Mouse (Mus musculus) gastrocnemius, postnatal 4 days (tissue): ENCODE measurements around the gene Cers2. TPM values are rescaled to one million over a fixed set of nuclear protein-coding genes. Genes with fewer than 3 reads are reported as not detected.

Source experiments
- DNase-seq, 2 experiments: peaks; one replicate each; pipeline ENCODE4 v3.0.0; 2021 to 2022; ENCODE audit warnings: low spot score in 2 of 2, mixed read lengths in 2 of 2
- long read RNA-seq, 2 experiments: library from polyadenylated mRNA; stranded (forward); transcript quantifications; one replicate each; pipeline ENCODE4 v2.0.0; 2021
- total RNA-seq, 2 experiments: library from RNA; stranded (reverse); gene quantifications; 2 replicates each; pipeline ENCODE4 v1.2.3; 2021

Gene Cers2
- 10 to 100 TPM; 56.0 to 61.5 TPM for total RNA-seq
- long read RNA-seq, experiment 1, transcript Cers2-201 (11 exons, 2,216 nt) = major isoform, 80 of 101 reads
- long read RNA-seq, experiment 1, partial matches to known transcripts = 3 of 101 reads
- long read RNA-seq, experiment 1, other reads (novel, unspliced or antisense) = 18 of 101 reads
- long read RNA-seq, experiment 2, transcript Cers2-201 (11 exons, 2,216 nt) = major isoform, 69 of 99 reads
- long read RNA-seq, experiment 2, partial matches to known transcripts = 5 of 99 reads
- long read RNA-seq, experiment 2, other reads (novel, unspliced or antisense) = 25 of 99 reads

DNA sequence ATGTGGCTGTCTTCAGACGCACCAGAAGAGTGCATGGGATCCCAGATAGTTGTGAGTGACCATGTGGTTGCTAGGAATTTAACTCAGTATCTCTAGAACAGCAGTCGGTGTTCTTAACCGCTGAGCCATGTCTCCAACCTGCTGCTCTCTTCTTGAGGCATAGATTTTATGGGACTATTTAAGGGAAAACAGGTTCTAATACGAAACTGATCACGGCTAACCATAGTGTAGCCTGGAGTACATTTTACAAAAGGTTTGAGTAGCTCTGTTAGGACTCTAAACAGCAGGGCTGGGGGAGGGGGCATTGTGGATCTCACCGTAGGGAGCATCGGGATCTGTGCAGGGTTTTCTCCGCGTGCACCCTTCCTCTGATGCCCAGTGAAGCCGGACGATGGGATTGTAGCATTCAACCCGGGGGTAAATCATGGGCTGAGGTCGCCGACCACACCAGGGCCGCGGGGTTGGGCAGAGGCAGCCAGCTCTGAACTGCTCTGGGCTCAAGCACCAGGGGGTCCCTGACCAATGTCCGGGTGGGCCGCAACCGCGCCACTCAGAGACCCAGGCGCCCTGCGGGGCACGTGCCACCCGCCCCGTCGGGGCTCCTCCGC, at the start of gene Cers2:
Cers2 (plus strand) TSS at position 306 of the 608 bp plus-strand sequence.
- no peak for DNase-seq

DNA sequence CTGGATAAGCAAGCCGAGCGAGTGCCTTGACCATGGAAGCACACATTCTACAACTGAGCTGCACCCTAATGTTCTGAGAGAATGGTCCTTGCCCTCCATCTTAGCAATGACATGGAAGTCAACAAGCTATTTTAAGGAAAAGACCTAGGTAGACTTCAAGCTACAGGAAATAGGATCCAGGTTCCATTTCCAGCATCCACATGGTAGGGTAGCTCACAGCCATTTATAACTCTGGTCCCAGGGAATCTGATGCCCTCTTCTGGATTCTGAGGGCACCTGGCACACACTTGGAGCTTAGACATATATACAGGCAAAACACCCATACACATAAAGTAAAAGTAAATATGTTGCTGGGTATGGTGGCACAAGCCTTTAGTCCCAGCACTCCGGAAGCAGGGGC, 48.5 kb upstream of the Cers2 start:
- no peak for DNase-seq

DNA sequence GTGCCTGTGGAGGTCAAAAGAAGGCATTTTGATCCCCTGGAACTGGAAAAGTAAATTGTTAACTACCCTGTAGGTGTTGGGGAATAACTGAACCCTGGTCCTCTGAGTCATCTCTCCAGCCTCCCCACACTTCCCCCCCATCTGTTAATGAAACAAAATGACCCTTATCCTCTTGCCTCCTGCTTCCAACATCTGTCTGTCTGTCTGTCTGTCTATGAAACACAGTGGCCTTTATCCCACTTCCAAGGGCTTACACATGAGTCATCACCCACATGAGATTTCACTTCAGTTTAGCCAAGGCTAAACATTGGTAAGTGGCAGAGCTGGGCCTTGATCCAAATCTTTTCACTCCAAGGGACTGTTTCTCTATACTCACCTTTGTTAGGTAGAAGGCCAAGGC, 46.7 kb upstream of the Cers2 start:
- DNase-seq = no peak

DNA sequence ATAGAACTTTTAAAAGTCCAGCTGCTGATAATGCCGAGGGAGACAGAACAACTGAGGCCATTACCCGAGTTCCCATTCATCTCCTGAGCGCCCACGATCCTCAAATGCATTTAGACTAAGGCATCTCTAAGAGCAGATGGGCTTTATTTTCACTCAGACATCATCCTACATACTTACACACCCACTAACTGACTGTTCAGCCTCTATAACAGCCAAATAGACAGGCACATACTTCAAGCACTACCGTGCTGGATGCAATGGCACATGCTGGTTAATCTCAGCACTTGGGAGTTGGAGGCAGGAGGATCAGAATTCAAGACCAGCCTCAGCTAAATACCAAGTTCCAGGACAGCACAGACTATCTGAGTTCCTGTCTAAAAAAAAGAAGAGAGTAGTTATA, 44.8 kb upstream of the Cers2 start:
- DNase-seq = no peak

DNA sequence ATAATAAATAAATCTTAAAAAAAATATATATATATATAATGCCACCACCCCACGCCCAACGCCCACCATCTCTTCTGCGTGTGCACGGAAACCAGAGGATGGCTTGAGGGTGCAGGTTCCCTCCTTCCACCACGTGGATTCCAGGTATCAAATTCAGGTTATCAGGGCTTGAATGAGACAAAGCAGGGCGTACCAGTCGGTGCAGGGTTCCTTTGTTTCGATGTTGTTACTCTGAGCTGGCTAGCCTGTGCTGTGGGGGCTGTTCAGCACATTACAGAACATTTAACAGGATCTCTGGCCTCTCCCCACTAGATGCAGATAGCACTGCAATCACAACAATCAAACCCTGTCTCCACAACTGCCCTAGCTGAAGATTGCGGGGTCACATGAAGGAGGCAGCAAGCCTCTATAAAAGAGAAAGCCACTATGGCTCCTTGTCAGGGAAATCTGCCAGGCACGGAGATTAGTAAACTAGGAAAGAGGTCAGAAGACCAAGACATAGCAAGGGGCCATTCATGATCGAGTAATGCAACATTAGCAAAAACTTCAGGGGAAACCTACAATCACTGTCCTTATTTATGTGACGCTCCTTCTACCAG, 43.7 kb upstream of the Cers2 start:
- no peak for DNase-seq

DNA sequence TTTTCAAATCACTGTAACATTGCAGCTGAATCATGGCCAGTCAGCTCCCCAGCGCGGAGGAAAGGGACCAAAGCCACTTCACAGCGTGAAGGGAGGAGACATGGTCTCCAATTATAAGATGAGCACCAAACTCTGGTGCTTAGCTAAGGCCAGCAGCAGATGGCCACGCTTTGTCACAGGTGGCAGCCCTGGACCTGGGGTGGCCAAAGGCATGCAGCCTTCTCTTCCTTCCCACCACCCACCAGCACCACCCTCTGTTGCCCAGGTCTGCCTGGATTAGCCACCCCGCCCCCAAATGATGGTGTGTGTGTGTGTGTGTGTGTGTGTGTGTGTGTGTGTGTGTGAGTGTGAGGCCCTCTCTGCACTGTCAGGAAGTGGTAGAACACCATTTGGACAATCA, 41.1 kb upstream of the Cers2 start:
- DNase-seq = no peak

DNA sequence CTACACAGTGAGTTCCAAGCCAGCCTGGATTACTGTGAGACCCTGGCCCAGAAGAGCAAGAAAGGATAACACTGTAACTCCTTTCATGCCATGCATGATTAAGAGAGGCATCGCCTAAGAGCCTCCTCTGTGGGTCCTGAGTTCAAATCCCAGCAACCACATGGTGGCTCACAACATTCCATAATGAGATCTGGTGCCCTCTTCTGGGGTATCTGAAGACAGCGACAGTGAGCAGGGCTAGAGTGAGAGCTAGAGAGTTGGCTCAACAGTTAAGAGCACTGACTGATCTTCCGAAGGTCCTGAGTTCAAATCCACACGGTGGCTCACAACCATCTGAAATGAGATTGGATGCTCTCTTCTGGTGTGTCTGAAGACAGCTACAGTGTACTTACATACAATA, 40.1 kb upstream of the Cers2 start:
- DNase-seq = no peak

DNA sequence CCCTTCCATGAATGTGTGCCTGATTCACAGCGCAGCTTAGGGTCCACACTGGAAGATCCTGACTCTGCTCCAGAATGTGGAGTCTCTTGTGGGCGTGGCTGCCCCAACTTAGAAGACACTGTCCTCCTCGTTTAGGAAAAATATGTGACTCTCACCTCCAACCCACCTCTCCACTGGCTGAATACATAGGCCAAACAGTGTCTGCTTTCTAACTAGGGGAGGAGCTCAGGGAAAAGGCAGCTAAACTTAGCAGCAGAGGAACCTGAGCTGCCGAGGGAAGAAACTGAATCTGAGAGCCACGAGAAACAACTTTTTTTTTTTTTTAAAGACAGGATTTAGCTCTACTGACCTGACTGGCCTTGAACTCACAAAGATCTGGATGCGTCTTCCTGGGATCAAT, 39.4 kb upstream of the Cers2 start:
- no peak for DNase-seq

DNA sequence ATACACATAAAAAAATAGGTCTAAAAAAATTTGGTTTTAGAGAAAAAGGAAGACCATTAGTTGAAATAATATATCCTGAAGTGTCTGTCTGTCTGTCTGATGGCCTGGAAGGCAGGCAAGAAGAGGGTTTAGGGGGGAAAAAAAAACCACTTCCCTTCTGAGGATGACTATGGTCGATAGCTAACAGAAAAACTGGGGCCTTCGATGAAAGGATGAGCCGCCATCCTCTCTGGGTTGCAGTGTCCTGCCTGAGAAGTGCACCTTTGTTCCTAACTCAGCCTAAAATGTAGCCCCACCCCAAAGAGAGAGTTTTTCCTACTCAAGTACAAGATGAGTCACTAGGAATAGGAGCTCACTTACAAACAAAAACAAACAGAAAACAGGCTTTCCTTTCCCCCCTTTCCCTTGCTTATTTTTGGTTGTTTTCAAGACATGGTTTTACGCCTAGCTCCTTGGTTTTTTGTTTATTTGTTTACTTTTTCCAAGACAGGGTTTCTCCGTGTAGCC, 38.1 kb upstream of the Cers2 start:
- DNase-seq = no peak

DNA sequence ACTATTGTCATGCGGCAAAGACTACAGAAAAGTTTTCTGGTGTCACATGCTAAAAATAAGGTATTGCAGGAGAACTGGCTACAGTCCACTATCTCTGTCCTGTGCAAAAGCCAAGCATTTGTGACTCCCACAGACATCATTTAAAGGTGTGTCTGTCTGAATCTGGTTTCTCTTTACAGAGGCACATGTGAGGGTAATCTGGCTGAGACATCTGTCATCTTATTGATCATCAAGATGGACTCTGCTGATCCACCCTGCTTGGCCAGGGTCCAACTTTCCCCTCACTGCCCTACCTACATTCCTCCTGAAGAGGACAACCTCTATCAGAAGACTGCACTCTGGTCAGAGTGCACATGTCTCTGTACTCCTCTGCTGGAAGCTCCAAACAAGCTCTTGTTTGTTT, 37.4 kb upstream of the Cers2 start:
- no peak for DNase-seq

DNA sequence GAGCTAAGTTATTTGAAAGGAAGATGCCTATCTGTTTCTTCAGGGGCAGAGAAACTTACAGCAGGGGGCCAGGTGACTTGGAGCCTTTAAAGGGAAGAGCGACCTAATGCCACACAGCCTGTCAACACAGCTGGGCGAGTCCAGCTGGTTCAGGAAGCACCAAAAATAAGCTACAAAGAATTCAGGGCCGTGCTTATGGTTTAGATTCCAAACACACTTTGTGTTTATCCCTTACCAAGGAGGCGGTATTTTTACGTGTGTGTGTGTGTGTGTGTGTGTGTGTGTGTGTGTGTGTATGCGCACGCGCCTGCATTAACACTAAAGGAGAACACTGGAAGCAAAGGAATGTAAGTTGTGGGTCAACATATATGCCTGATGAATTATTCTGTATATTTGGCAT, 33.8 kb upstream of the Cers2 start:
- no peak for DNase-seq

DNA sequence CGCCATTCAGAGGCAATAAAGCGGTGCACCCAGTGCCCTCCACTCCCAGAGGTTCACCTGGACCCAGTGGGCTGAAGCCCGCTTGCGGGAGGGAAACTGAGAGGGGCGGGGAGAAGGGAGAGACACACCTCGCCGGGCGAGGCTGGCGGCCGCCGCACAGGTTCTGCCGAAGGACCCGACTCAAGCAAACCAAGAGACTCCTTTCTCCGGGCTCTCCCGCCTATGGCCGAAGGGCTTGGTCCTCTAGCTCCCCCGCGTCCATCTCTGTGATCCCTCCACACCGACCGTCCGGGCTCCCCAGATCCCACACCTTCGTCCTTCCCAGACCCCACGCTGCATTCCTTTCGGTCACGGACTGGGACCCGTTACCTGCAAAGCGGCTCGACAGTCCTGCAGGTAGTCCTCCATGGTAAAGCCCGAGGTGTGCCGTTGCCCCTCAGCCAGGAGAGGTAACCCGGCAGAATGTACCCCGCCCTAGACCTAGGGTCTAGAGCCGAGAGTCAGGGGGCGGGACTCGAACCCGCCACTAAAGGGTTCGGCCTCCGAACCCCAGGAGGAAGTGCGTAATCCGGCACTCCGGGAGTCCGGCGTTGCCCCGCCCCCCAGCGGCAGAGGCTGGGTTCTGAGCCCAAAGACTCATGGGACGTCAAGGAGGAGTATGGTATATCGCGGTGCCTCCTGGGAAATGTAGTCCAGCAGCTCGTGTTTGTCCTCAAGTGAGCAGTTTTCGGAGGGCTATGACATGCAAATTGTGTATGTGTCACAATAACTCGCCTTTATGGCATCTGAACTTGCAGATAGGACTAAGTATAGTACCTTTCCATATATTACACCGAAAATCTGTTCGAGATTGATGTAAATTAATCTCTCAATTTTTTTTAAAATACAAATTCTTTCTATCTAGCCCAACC, 33.1 kb upstream of the Cers2 start, which contains the start of the genes Mindy1 and Prune1:
Mindy1 (plus strand) TSS at position 130 of the 911 bp plus-strand sequence.
Prune1 (minus strand) TSS at position 861 of the 911 bp plus-strand sequence.
- DNase-seq = peak; percentile 96 to 99

DNA sequence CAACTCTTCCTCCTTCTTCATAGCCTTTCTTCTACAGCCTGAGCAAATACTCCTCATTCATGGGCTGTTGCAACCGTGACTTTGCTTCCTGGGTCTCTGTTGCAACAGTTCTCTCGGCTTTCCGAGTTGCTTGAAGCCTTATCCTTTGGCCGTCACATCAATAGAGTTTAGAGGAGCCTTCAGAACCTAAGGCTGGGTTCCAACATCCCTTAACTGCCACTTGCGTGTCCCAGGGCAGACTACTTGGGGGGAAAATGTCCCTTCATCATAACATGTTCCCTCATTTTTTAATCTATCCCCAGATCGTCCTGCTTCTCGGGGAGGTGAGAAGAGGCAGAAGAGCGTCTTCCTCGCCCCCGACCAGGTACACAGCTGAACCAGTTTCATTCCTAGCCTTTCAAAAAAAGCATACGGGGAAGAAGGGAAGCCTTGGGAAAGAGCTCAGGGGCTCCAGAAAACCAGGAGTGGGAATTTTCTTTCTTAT, 32.2 kb upstream of the Cers2 start:
- DNase-seq = peak in 1 of 2 experiments; percentile 22

DNA sequence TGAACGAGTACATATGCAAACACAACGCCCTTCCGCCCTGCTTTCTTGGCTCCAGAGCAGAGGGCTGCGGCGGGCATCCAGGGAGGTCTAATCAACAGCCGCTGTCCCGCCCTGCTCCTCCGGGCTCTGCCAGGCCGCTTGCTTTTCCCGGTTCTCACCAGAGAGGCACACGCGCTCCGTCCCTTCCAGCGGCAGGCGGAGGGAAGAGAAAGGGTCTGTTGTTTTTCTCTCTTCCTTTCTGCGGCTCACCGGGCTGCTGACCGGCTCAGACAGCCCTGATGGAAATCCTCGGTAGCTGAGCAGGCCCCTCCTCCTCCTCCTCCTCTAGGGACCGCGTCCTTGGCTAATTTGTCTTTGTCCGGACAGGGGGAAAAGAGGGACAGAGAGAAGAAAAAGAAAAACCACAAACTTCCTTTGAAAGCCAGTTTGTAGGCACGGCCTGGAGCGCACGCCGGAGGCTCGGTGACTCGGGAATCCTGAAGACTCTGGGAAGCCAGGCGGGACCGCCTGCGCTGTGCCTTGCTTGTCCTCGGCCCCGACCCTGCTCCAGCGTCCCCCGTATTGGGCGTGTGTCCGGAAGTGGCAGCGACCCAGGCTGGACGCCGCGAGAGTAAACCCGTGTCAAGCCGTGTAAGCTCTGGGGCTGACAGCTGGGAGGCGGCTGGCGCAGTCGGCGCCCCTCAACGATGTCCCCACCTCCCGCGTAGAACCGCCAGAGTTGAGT, 31.6 kb upstream of the Cers2 start:
- peak; percentile 71 to 84 for DNase-seq

DNA sequence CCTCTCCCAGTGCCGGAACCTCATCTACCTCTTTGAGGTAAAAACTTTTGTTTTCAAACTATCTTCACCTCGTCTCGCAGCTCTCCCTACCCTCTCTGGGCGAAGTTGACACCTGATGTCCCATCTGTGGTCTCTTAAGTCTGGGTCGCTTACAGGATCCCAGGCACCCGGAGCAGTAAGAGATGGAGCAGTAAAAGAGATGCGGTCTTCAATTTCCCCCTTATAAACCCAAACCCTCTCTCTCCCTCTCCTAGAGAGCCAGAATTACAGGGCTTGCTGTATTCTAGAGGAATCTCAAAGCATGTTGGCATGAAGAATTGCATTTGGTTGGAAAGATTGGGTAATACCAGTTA, 31.0 kb upstream of the Cers2 start:
- DNase-seq = no peak

DNA sequence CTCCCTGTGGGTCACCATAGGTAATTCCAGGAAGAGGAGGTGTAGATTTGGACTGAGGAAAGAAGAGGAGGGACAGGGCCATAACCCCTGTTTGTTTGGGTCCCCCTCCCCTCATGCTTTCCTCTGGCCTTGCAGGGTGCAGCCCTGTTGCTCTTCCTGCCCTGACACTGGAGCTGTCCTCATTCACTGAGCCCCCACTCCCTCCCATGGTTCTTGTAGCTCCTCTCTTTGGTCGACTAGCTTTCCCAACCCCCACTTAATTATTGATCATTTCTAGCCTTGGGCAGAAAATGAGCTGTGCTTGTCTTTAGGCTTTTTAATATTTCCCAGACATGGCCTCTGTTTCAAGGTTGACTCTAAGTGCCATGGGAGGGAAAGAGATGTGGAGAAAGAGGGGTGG, 30.5 kb upstream of the Cers2 start:
- no peak for DNase-seq

DNA sequence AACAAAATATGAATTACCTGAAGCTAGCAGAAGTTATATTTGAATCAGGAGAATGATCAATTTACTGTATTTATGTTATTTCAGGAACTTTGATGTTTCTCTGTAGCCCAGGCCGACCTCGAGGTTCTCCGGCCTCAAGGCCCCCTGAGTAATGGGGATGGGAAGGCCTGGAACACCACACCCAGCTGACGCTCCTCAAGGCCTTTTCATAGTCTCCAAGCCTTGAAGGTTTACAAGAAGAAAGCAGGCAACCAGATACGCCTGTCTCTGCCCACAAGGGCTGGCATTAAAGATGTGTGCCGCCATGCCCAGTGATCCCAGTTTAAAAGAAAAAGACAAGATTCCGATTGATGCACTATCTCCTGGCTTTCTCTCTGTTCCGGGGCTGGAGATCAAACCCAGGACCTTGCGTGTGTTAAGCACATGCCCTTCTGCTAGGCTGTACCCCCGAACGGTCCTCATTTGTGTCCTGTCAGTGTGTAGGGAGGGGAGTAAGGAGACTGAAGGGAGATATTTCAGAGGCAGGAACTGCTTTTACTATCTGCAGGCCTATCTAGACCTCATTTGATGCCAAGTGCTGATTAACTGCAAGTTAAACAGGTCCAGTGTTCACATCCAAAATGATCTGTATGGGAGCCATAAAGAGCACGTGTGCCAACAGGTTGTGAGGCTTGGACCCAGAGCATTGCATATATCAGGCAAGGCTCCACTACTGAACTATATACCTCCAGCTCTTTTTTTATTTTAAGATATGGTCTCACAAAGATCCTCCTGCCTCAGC, 29.9 kb upstream of the Cers2 start:
- no peak for DNase-seq

DNA sequence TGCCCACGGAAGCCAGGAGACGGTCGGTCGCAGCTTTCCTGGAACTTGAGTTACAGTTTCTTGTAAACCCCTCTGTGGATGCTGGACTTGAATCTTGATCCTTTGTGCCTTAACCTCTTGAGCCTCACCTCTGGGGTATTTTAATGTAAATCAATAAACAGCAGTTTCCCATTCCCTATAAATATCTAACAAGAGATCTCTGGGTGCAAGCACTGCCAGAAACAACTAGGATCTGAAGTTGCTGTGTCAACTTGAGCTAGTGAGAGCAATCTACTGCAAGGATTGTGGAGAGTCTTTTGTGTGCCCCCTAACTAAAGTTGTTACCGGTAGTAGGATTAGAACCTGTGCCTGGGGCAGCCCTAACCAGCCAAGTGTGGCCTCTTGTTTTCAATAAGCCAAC, 29.2 kb upstream of the Cers2 start:
- DNase-seq = no peak

DNA sequence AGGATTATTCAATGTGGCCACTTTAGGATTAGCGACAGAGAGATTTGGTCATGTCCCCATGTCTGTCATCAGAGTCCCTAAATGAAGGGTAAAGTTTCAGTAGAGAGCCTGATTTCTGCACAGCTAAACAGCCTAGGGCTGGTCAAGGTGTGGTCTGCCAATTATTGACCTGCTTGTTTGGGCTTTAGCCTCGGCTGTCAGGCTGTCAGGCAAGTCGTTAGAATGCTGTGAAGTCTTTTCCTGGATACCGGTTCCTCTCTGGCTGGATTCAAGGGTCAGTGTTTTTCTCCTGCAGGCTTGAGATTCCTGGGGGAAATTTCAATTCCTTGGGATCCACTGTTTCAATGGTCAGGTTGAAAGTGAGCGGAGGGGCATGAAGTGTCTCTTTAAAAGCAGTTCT, 28.6 kb upstream of the Cers2 start:
- no peak for DNase-seq

DNA sequence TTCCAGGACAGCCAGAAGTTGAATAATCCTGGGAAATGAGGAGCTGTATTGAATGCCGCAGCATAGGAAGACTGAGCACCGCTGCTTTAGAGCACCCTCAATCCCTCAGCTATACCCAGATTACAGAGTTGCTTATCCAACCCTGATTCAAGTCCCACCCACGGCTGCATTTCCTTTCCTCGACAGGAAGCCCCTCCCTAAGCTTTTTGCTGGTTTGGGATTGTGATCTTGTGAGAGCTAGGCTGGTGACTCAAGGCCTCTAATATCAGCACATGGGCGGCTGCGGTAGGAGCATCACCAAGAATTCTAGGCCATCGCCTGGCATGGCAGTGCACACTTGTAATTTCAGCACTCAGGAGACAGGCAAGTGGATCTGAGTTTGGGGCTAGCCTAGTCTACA, 28.1 kb upstream of the Cers2 start:
- DNase-seq = no peak
